Mouse (Mus musculus) neural tube, embryonic 13.5 days (tissue): ENCODE results near the gene Rtn3. TPM values are rescaled to one million over a fixed set of nuclear protein-coding genes. Genes with fewer than 3 reads are reported as not detected.
A peak's percentile ranks its signal among the peaks of the same experiment; 100 is the strongest.

ENCODE experiments used
- ATAC-seq: fragments of 200-750 bp; cut with Nextera tagmentation; 2 replicates; pipeline ENCODE4 v1.8.0; 2017; ENCODE audit warnings: low read depth, mild to moderate bottlenecking, moderate TSS enrichment, moderate library complexity
- H3K27ac ChIP-seq: fragments of 300-500 bp; sonication (generic); replicated peaks from 2 replicates; pipeline ENCODE4 v1.5.1; 2015; ENCODE audit warnings: moderate library complexity, mild to moderate bottlenecking, inconsistent platforms
- H3K27me3 ChIP-seq: fragments of 300-500 bp; sonication (generic); 2 replicates; pipeline ENCODE4 v1.6.1; 2015; ENCODE audit warnings: mild to moderate bottlenecking, inconsistent platforms
- H3K36me3 ChIP-seq: fragments of 300-500 bp; sonication (generic); 2 replicates; pipeline ENCODE4 v1.6.1; 2015; ENCODE audit warnings: mild to moderate bottlenecking, inconsistent platforms
- H3K4me1 ChIP-seq: fragments of 300-500 bp; sonication (generic); replicated peaks from 2 replicates; pipeline ENCODE4 v1.6.1; 2015; ENCODE audit warnings: inconsistent platforms
- H3K4me2 ChIP-seq: fragments of 300-500 bp; sonication (generic); 2 replicates; pipeline ENCODE4 v1.6.1; 2015; ENCODE audit warnings: inconsistent platforms, mild to moderate bottlenecking, moderate library complexity
- H3K4me3 ChIP-seq: fragments of 300-500 bp; sonication (generic); 2 replicates; pipeline ENCODE4 v1.5.1; 2015; ENCODE audit warnings: mild to moderate bottlenecking, inconsistent platforms
- H3K9ac ChIP-seq: fragments of 300-500 bp; sonication (generic); 2 replicates; pipeline ENCODE4 v1.6.1; 2015; ENCODE audit warnings: moderate library complexity, mild to moderate bottlenecking, inconsistent platforms
- H3K9me3 ChIP-seq: fragments of 300-500 bp; sonication (generic); 2 replicates; pipeline ENCODE4 v1.6.1; 2016; ENCODE audit warnings: inconsistent platforms
- WGBS: fragments of 180-500 bp; shearing (Covaris S2); methylation state at CpG from one replicate; pipeline ENCODE4 v1.1.7; 2015; 5-methylcytosine and 5-hydroxymethylcytosine counted together
- polyA plus RNA-seq: library from polyadenylated mRNA; unstranded; fragments of >200 nt; fragmentation: Nextera tagmentation; extraction: Ambion mirVana; gene quantifications from 2 replicates; pipeline ENCODE4 v1.2.1, GENCODE M21; 2015

The Rtn3 gene
- 518 and 529 TPM in 2 replicates for polyA plus RNA-seq

- WGBS: under 1% methylated on average over 80 of the region's 80 CpGs
- ATAC-seq: peak; percentile 93
These were observed at the start of gene Rtn3 for GRCm38 (mm10) chr19:7482599-7483511. Gene Rtn3 (minus strand): TSS chr19:7483281.

GRCm38 (mm10) chr19:7531906-7532305 is 48.8 kb upstream of the Rtn3 start:
- Histone ChIP-seq H3K4me1 (peaks cover 8% of the 10 kb centered on the region), H3K4me2 (no peak overlapping the region), H3K27me3 (no peaks in the 10 kb centered on the region), H3K9me3 (no peaks in the 10 kb centered on the region), H3K4me3 (no peak overlapping the region), H3K36me3 (peaks cover 34% of the 10 kb centered on the region), H3K9ac (no peak overlapping the region), H3K27ac (no peak overlapping the region)
- WGBS: 97% methylated on average over 5 of the region's 5 CpGs
- ATAC-seq: no peak

More at GRCm38 (mm10) chr19:7482599-7483511, at the start of gene Rtn3:
- peak within 1 kb of the TSS; percentile 97 for H3K9ac ChIP-seq
- H3K4me2 ChIP-seq: peak within 1 kb of the TSS; percentile 80
- H3K4me3 ChIP-seq: peak within 1 kb of the TSS; percentile 72
- no peaks in the 10 kb centered on the region for H3K27me3 ChIP-seq
- H3K36me3 ChIP-seq: no peaks in the 10 kb centered on the region
- peaks cover 39% of the 10 kb centered on the region for H3K4me1 ChIP-seq
- H3K27ac ChIP-seq: peak within 1 kb of the TSS; percentile 99
- no peaks in the 10 kb centered on the region for H3K9me3 ChIP-seq

- Histone ChIP-seq H3K4me1 (peaks cover 5% of the 10 kb centered on the region), H3K4me3 (no peak overlapping the region), H3K27me3 (no peaks in the 10 kb centered on the region), H3K36me3 (peaks cover 38% of the 10 kb centered on the region), H3K27ac (no peak overlapping the region), H3K4me2 (no peak overlapping the region), H3K9ac (no peak overlapping the region), H3K9me3 (no peaks in the 10 kb centered on the region)
- ATAC-seq: peak; percentile 79
- 58% methylated on average over 7 of the region's 7 CpGs for WGBS
These were observed 45.8 kb upstream of the Rtn3 start for GRCm38 (mm10) chr19:7528639-7529428.

- Histone ChIP-seq H3K27me3 (no peaks in the 10 kb centered on the region), H3K36me3 (peaks cover 45% of the 10 kb centered on the region), H3K4me1 (no peaks in the 10 kb centered on the region), H3K27ac (no peak overlapping the region), H3K4me2 (no peak overlapping the region), H3K9me3 (no peaks in the 10 kb centered on the region), H3K9ac (no peak overlapping the region), H3K4me3 (no peak overlapping the region)
- 84% methylated on average over 3 of the region's 3 CpGs for WGBS
- no peak for ATAC-seq
These were observed 41.8 kb upstream of the Rtn3 start for GRCm38 (mm10) chr19:7524879-7525278.

GRCm38 (mm10) chr19:7523781-7524180 is 40.7 kb upstream of the Rtn3 start:
- peaks cover 49% of the 10 kb centered on the region for H3K36me3 ChIP-seq
- no peaks in the 10 kb centered on the region for H3K4me1 ChIP-seq
- no peak overlapping the region for H3K4me2 ChIP-seq

GRCm38 (mm10) chr19:7523292-7523691 is 40.2 kb upstream of the Rtn3 start:
- H3K9ac ChIP-seq: no peak overlapping the region
- H3K4me1 ChIP-seq: no peaks in the 10 kb centered on the region
- no peak overlapping the region for H3K27ac ChIP-seq
- peaks cover 53% of the 10 kb centered on the region for H3K36me3 ChIP-seq
- WGBS: 93% methylated on average over 1 of the region's 1 CpGs
- no peaks in the 10 kb centered on the region for H3K27me3 ChIP-seq
- H3K4me2 ChIP-seq: no peak overlapping the region
- no peak for ATAC-seq
- H3K9me3 ChIP-seq: no peaks in the 10 kb centered on the region
- H3K4me3 ChIP-seq: no peak overlapping the region

More at GRCm38 (mm10) chr19:7523781-7524180, 40.7 kb upstream of the Rtn3 start:
- Histone ChIP-seq H3K4me3 (no peak overlapping the region), H3K27me3 (no peaks in the 10 kb centered on the region), H3K9ac (no peak overlapping the region), H3K27ac (no peak overlapping the region), H3K9me3 (no peaks in the 10 kb centered on the region)
- ATAC-seq: no peak

- WGBS: 93% methylated on average over 2 of the region's 2 CpGs
- H3K36me3 ChIP-seq: peaks cover 54% of the 10 kb centered on the region
These were observed 39.8 kb upstream of the Rtn3 start for GRCm38 (mm10) chr19:7522856-7523255.

GRCm38 (mm10) chr19:7521619-7522018 is 38.5 kb upstream of the Rtn3 start:
- no peaks in the 10 kb centered on the region for H3K4me1 ChIP-seq
- H3K4me2 ChIP-seq: no peak overlapping the region
- no peaks in the 10 kb centered on the region for H3K9me3 ChIP-seq
- H3K9ac ChIP-seq: no peak overlapping the region
- 90% methylated on average over 3 of the region's 3 CpGs for WGBS
- H3K27me3 ChIP-seq: no peaks in the 10 kb centered on the region
- peaks cover 62% of the 10 kb centered on the region for H3K36me3 ChIP-seq
- ATAC-seq: no peak
- no peak overlapping the region for H3K4me3 ChIP-seq
- no peak overlapping the region for H3K27ac ChIP-seq

More at GRCm38 (mm10) chr19:7522856-7523255, 39.8 kb upstream of the Rtn3 start:
- no peak overlapping the region for H3K9ac ChIP-seq
- no peaks in the 10 kb centered on the region for H3K9me3 ChIP-seq
- no peaks in the 10 kb centered on the region for H3K27me3 ChIP-seq
- H3K4me1 ChIP-seq: no peaks in the 10 kb centered on the region
- no peak overlapping the region for H3K4me3 ChIP-seq
- no peak overlapping the region for H3K4me2 ChIP-seq
- H3K27ac ChIP-seq: no peak overlapping the region
- ATAC-seq: no peak

- no peak overlapping the region for H3K9ac ChIP-seq
- no peak overlapping the region for H3K4me3 ChIP-seq
- H3K27me3 ChIP-seq: no peaks in the 10 kb centered on the region
- ATAC-seq: no peak
- no peaks in the 10 kb centered on the region for H3K4me1 ChIP-seq
- H3K27ac ChIP-seq: no peak overlapping the region
- WGBS: 85% methylated on average over 1 of the region's 1 CpGs
- H3K9me3 ChIP-seq: no peaks in the 10 kb centered on the region
- no peak overlapping the region for H3K4me2 ChIP-seq
- H3K36me3 ChIP-seq: peaks cover 33% of the 10 kb centered on the region
These were observed 33.4 kb upstream of the Rtn3 start for GRCm38 (mm10) chr19:7516437-7516836.

GRCm38 (mm10) chr19:7508026-7508425 is 24.9 kb upstream of the Rtn3 start:
- no peaks in the 10 kb centered on the region for H3K9me3 ChIP-seq
- H3K27ac ChIP-seq: no peak overlapping the region
- no peak overlapping the region for H3K9ac ChIP-seq
- 75% methylated on average over 4 of the region's 4 CpGs for WGBS
- H3K4me1 ChIP-seq: no peaks in the 10 kb centered on the region
- no peaks in the 10 kb centered on the region for H3K27me3 ChIP-seq
- H3K4me3 ChIP-seq: no peak overlapping the region
- peaks cover 28% of the 10 kb centered on the region for H3K36me3 ChIP-seq
- no peak for ATAC-seq
- H3K4me2 ChIP-seq: no peak overlapping the region

GRCm38 (mm10) chr19:7506321-7506720 is 23.2 kb upstream of the Rtn3 start:
- WGBS: 72% methylated on average over 1 of the region's 1 CpGs

GRCm38 (mm10) chr19:7502432-7502831 is 19.4 kb upstream of the Rtn3 start:
- no peaks in the 10 kb centered on the region for H3K9me3 ChIP-seq
- H3K27ac ChIP-seq: no peak overlapping the region
- H3K4me3 ChIP-seq: no peak overlapping the region
- no peak for ATAC-seq
- no peak overlapping the region for H3K9ac ChIP-seq
- no peak overlapping the region for H3K4me2 ChIP-seq
- 91% methylated on average over 2 of the region's 2 CpGs for WGBS
- no peaks in the 10 kb centered on the region for H3K36me3 ChIP-seq
- no peaks in the 10 kb centered on the region for H3K27me3 ChIP-seq
- no peaks in the 10 kb centered on the region for H3K4me1 ChIP-seq

More at GRCm38 (mm10) chr19:7506321-7506720, 23.2 kb upstream of the Rtn3 start:
- H3K27ac ChIP-seq: no peak overlapping the region
- peaks cover 18% of the 10 kb centered on the region for H3K36me3 ChIP-seq
- no peaks in the 10 kb centered on the region for H3K9me3 ChIP-seq
- H3K9ac ChIP-seq: no peak overlapping the region
- no peaks in the 10 kb centered on the region for H3K4me1 ChIP-seq
- H3K4me3 ChIP-seq: no peak overlapping the region
- H3K4me2 ChIP-seq: no peak overlapping the region
- no peaks in the 10 kb centered on the region for H3K27me3 ChIP-seq
- ATAC-seq: no peak
